Mouse (Mus musculus) thymus, adult 2 months (tissue): ENCODE measurements around the gene Ric8b.

ENCODE experiments used
- CTCF ChIP-seq: fragments of 200-500 bp; IDR thresholded peaks from 2 replicates; pipeline ENCODE4 v1.5.1; 2012; ENCODE audit warnings: mild to moderate bottlenecking, control low read depth, low read length, moderate library complexity, borderline replicate concordance; ENCODE audit not compliant: control insufficient read depth, poor library complexity, insufficient read depth; ENCODE audit errors: extremely low read depth
- POLR2A ChIP-seq: fragments of 200-500 bp; IDR thresholded peaks from 2 replicates; pipeline ENCODE4 v1.6.1; 2012; ENCODE audit warnings: mild to moderate bottlenecking, low read length, control low read depth, moderate library complexity; ENCODE audit not compliant: control insufficient read depth, poor library complexity, insufficient read depth; ENCODE audit errors: extremely low read depth

DNA sequence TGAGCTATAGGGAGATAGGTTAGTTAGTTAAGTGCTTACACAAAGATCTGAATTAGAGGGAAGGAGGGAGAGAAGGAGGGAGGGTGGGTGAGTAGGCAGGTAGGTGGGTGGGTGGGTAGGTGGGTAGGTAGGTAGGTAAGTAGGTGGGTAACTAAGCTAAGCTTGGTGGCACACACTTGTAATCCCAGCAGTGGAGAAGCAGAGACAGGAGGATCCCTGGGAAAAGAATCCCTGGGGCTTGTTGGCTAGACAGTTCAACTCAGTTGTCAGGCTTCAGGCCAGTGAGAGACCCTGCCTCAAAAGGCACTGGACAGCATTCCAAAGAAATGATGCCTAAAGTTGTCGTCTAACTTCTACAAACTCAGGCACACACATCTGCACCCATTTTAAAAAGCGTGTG is 64.0 kb downstream of the Ric8b start:
- TF ChIP-seq POLR2A (no peak), CTCF (no peak)
